ENCODE assay signal across 21 mouse cellular contexts in genomic region chr1:157452759-157453549, GRCm38 (mm10). TPM values are rescaled to one million over a fixed set of nuclear protein-coding genes. Genes with fewer than 3 reads are reported as not detected.
A peak's percentile ranks its signal among the peaks of the same experiment; 100 is the strongest.
DNase-seq lines count a peak whose midpoint lies in the region; ATAC-seq and TF ChIP-seq lines count a peak whose summit lies in the region.
"Had no signal": no experiment of that assay in that cellular context is flagged by ENCODE, and none has a peak within 500 bp of the region (broad histone marks: within the 10 kb centered on the region; RNA-seq: fewer than 3 reads in every experiment).

No protein-coding gene starts in this region.

- no peak overlapping the region for H3K4me2 ChIP-seq in hindbrain, embryonic 11.5 days (replicated peaks; ENCODE audit: low read depth, low read length)
- H3K4me2 ChIP-seq in hindbrain, embryonic 13.5 days, result no peak overlapping the region
- H3K4me2 ChIP-seq in forebrain, embryonic 15.5 days (replicated peaks), result no peak overlapping the region
- no peak overlapping the region for H3K4me2 ChIP-seq in limb, embryonic 11.5 days (ENCODE audit: low read depth, severe bottlenecking)
- H3K4me2 ChIP-seq in liver, postnatal 0 days (ENCODE audit: low read depth, low read length), result no peak overlapping the region
- H3K4me2 ChIP-seq: embryonic facial prominence, embryonic 15.5 days; liver, embryonic 12.5 days had no signal

- TF ChIP-seq CTCF in liver, postnatal 0 days (IDR thresholded peaks at IDR 0.05; ENCODE audit: low read depth), result no peak

- 43% methylated on average over 5 of the region's 5 CpGs for WGBS in hindbrain, embryonic 11.5 days
- 35% methylated on average over 5 of the region's 5 CpGs for WGBS in hindbrain, embryonic 13.5 days
- WGBS in forebrain, embryonic 10.5 days, result 33% methylated on average over 5 of the region's 5 CpGs
- 16% methylated on average over 5 of the region's 5 CpGs for WGBS in forebrain, embryonic 15.5 days
- 49% methylated on average over 5 of the region's 5 CpGs for WGBS in limb, embryonic 11.5 days
- 77% methylated on average over 5 of the region's 5 CpGs for WGBS in liver, postnatal 0 days (ENCODE audit: insufficient replicate concordance)

- H3K4me1 ChIP-seq in hindbrain, embryonic 11.5 days (replicated peaks; ENCODE audit: control insufficient read depth, insufficient read depth, low read length), result peaks cover 5% of the 10 kb centered on the region; the same call in 1 of the 2 replicates
- H3K4me1 ChIP-seq in hindbrain, embryonic 13.5 days (replicated peaks), result peaks cover 29% of the 10 kb centered on the region
- peaks cover 60% of the 10 kb centered on the region for H3K4me1 ChIP-seq in forebrain, embryonic 10.5 days
- H3K4me1 ChIP-seq in forebrain, embryonic 15.5 days, result peaks cover 30% of the 10 kb centered on the region
- peaks cover 6% of the 10 kb centered on the region; the same call in 1 of the 2 replicates for H3K4me1 ChIP-seq in limb, embryonic 11.5 days (ENCODE audit: control insufficient read depth, insufficient read depth, low read length)
- H3K4me1 ChIP-seq in liver, postnatal 0 days (ENCODE audit: insufficient read depth), result peaks cover 11% of the 10 kb centered on the region; the same call in 1 of the 2 replicates

- H3K9ac ChIP-seq in hindbrain, embryonic 11.5 days (ENCODE audit: low read depth, low read length), result no peak overlapping the region
- no peak overlapping the region for H3K9ac ChIP-seq in hindbrain, embryonic 13.5 days
- H3K9ac ChIP-seq in forebrain, embryonic 15.5 days (replicated peaks), result no peak overlapping the region
- no peak overlapping the region for H3K9ac ChIP-seq in limb, embryonic 11.5 days (ENCODE audit: low read length)
- H3K9ac ChIP-seq in liver, postnatal 0 days (replicated peaks), result no peak overlapping the region
- H3K9ac ChIP-seq: embryonic facial prominence, embryonic 15.5 days; liver, embryonic 12.5 days had no signal

- ATAC-seq in hindbrain, embryonic 11.5 days (ENCODE audit: low FRiP score), result peak; percentile 71
- ATAC-seq in hindbrain, embryonic 13.5 days (ENCODE audit: low FRiP score), result no peak
- peak; percentile 77 for ATAC-seq in forebrain, embryonic 15.5 days (replicated peaks)
- peak; percentile 56; the same call in 1 of the 2 replicates for ATAC-seq in limb, embryonic 11.5 days (ENCODE audit: insufficient number of reproducible peaks, low FRiP score, low TSS enrichment, low read depth)
- no peak for ATAC-seq in liver, postnatal 0 days
- no peak for ATAC-seq in granulocyte monocyte progenitor cell, adult 5-6 weeks (replicated peaks; ENCODE audit: poor library complexity, severe bottlenecking)
- ATAC-seq: inflammation-experienced regulatory T-cells, adult 6 months; liver, embryonic 12.5 days had no signal

- H3K27ac ChIP-seq in hindbrain, embryonic 11.5 days (ENCODE audit: low read depth, low read length), result 0 out of 2 replicates have a peak overlapping the region, but pooled peaks have one; percentile 19
- no peak overlapping the region for H3K27ac ChIP-seq in hindbrain, embryonic 13.5 days
- peak overlapping the region; percentile 78 for H3K27ac ChIP-seq in forebrain, embryonic 10.5 days
- peak overlapping the region; percentile 59; the same call in 1 of the 2 replicates for H3K27ac ChIP-seq in forebrain, embryonic 15.5 days (replicated peaks)
- H3K27ac ChIP-seq in limb, embryonic 11.5 days (replicated peaks; ENCODE audit: low read depth, low read length), result 0 out of 2 replicates have a peak overlapping the region, but pooled peaks have one; percentile 5
- H3K27ac ChIP-seq in liver, postnatal 0 days (ENCODE audit: low read depth), result no peak overlapping the region
- H3K27ac ChIP-seq: embryonic facial prominence, embryonic 15.5 days; heart, embryonic 10.5 days; liver, embryonic 12.5 days; stomach, postnatal 0 days had no signal

- no peak for TF ChIP-seq EP300 in liver, postnatal 0 days (IDR thresholded peaks at IDR 0.05; ENCODE audit: low read depth)

- H3K4me3 ChIP-seq in hindbrain, embryonic 11.5 days (ENCODE audit: low read depth, low read length), result no peak overlapping the region
- no peak overlapping the region for H3K4me3 ChIP-seq in hindbrain, embryonic 13.5 days
- no peak overlapping the region for H3K4me3 ChIP-seq in forebrain, embryonic 10.5 days
- H3K4me3 ChIP-seq in forebrain, embryonic 15.5 days, result no peak overlapping the region
- H3K4me3 ChIP-seq in limb, embryonic 11.5 days (ENCODE audit: low read depth, low read length), result no peak overlapping the region
- no peak overlapping the region for H3K4me3 ChIP-seq in liver, postnatal 0 days (ENCODE audit: low read depth, low read length)
- H3K4me3 ChIP-seq: embryonic facial prominence, embryonic 15.5 days; heart, embryonic 10.5 days; liver, embryonic 12.5 days had no signal

- no peaks in the 10 kb centered on the region for H3K9me3 ChIP-seq in hindbrain, embryonic 11.5 days (ENCODE audit: control insufficient read depth, low read length)
- H3K9me3 ChIP-seq in hindbrain, embryonic 13.5 days, result no peaks in the 10 kb centered on the region
- H3K9me3 ChIP-seq in forebrain, embryonic 10.5 days, result no peaks in the 10 kb centered on the region
- no peaks in the 10 kb centered on the region for H3K9me3 ChIP-seq in forebrain, embryonic 15.5 days
- no peaks in the 10 kb centered on the region for H3K9me3 ChIP-seq in limb, embryonic 11.5 days (ENCODE audit: control insufficient read depth, low read length)
- no peaks in the 10 kb centered on the region for H3K9me3 ChIP-seq in liver, postnatal 0 days (ENCODE audit: low read length)
- H3K9me3 ChIP-seq: embryonic facial prominence, embryonic 15.5 days; heart, embryonic 10.5 days; liver, embryonic 12.5 days had no signal

- DNase-seq in hindbrain, embryonic 11.5 days (ENCODE audit: low spot score), result no peak
- DNase-seq in forebrain, embryonic 10.5 days (ENCODE audit: extremely low spot score, low spot score), result peak; percentile 69
- peak; percentile 53 for DNase-seq in limb, embryonic 11.5 days (ENCODE audit: low spot score)
- no peak for DNase-seq in ovary, postnatal 36 days (ENCODE audit: low spot score)
- no peak for DNase-seq in liver, postnatal 0 days
- DNase-seq: adrenal gland, postnatal 10 days; B cell, adult 2 months; cerebellum, adult 18-20 months; gastrocnemius, postnatal 25 days; heart, postnatal 14 days; kidney, adult 9 months; kidney, postnatal 4 days; right cerebral cortex, postnatal 25 days had no signal

- H3K27me3 ChIP-seq in hindbrain, embryonic 11.5 days (ENCODE audit: control insufficient read depth, insufficient read depth, low read length), result no peaks in the 10 kb centered on the region
- H3K27me3 ChIP-seq in hindbrain, embryonic 13.5 days, result peaks cover 16% of the 10 kb centered on the region
- H3K27me3 ChIP-seq in forebrain, embryonic 10.5 days (ENCODE audit: poor library complexity, severe bottlenecking), result peaks cover 67% of the 10 kb centered on the region
- H3K27me3 ChIP-seq in forebrain, embryonic 15.5 days, result no peaks in the 10 kb centered on the region
- no peaks in the 10 kb centered on the region for H3K27me3 ChIP-seq in limb, embryonic 11.5 days (ENCODE audit: control insufficient read depth, insufficient read depth, low read length)
- no peaks in the 10 kb centered on the region for H3K27me3 ChIP-seq in liver, postnatal 0 days (ENCODE audit: insufficient read depth, low read length)
- H3K27me3 ChIP-seq: liver, embryonic 12.5 days had no signal

- no peaks in the 10 kb centered on the region for H3K36me3 ChIP-seq in hindbrain, embryonic 11.5 days (ENCODE audit: control insufficient read depth, insufficient read depth, low read length)
- H3K36me3 ChIP-seq in hindbrain, embryonic 13.5 days, result no peaks in the 10 kb centered on the region
- no peaks in the 10 kb centered on the region for H3K36me3 ChIP-seq in forebrain, embryonic 10.5 days (replicated peaks)
- H3K36me3 ChIP-seq in forebrain, embryonic 15.5 days, result no peaks in the 10 kb centered on the region
- H3K36me3 ChIP-seq in limb, embryonic 11.5 days (ENCODE audit: control insufficient read depth, insufficient read depth, low read length), result no peaks in the 10 kb centered on the region
- no peaks in the 10 kb centered on the region for H3K36me3 ChIP-seq in liver, postnatal 0 days (replicated peaks; ENCODE audit: insufficient read depth, low read length)
- H3K36me3 ChIP-seq: embryonic facial prominence, embryonic 15.5 days; heart, embryonic 10.5 days; liver, embryonic 12.5 days had no signal

RNA-seq across cellular contexts. Expression of gene Cryzl2, which starts 5.4 kb away (rescaled TPM):
- 7.4 and 8.8 TPM in 2 replicates for polyA plus RNA-seq in hindbrain, embryonic 11.5 days (2014; fragmentation: Nextera tagmentation; extraction: Ambion mirVana)
- polyA plus RNA-seq in hindbrain, embryonic 13.5 days (2015; fragmentation: Nextera tagmentation; extraction: Ambion mirVana), result 6.8 and 8.8 TPM in 2 replicates
- polyA plus RNA-seq in forebrain, embryonic 10.5 days (2016; fragmentation: Nextera tagmentation; extraction: Ambion mirVana), result 5.5 and 6.7 TPM in 2 replicates
- 5.2 and 6.4 TPM in 2 replicates for polyA plus RNA-seq in forebrain, embryonic 15.5 days (2015; fragmentation: Nextera tagmentation; extraction: Ambion mirVana)
- 6.4 and 8.6 TPM in 2 replicates for polyA plus RNA-seq in limb, embryonic 11.5 days (2014; fragmentation: Nextera tagmentation; extraction: Ambion mirVana)
- polyA plus RNA-seq in liver, postnatal 0 days (2015; fragmentation: Nextera tagmentation; extraction: Ambion mirVana), result 9.5 TPM in 2 replicates
- 25.8 and 26.5 TPM in 2 replicates for total RNA-seq in granulocyte monocyte progenitor cell, adult 5-6 weeks (2014; fragmentation: Nextera tagmentation)
- 10.6 and 18.9 TPM in 2 replicates for total RNA-seq in granulocyte monocyte progenitor cell, adult 5-6 weeks (2017)

RNA-seq across cellular contexts. Expression of gene Rasal2, which starts 40.6 kb away (rescaled TPM):
- 22.3 and 28.5 TPM in 2 replicates for polyA plus RNA-seq in hindbrain, embryonic 11.5 days (2014; fragmentation: Nextera tagmentation; extraction: Ambion mirVana)
- 45.1 and 47.0 TPM in 2 replicates for polyA plus RNA-seq in hindbrain, embryonic 13.5 days (2015; fragmentation: Nextera tagmentation; extraction: Ambion mirVana)
- polyA plus RNA-seq in forebrain, embryonic 10.5 days (2016; fragmentation: Nextera tagmentation; extraction: Ambion mirVana), result 9.5 and 10.2 TPM in 2 replicates
- polyA plus RNA-seq in forebrain, embryonic 15.5 days (2015; fragmentation: Nextera tagmentation; extraction: Ambion mirVana), result 36.6 and 37.8 TPM in 2 replicates
- polyA plus RNA-seq in limb, embryonic 11.5 days (2014; fragmentation: Nextera tagmentation; extraction: Ambion mirVana), result 7.0 and 8.0 TPM in 2 replicates
- polyA plus RNA-seq in liver, postnatal 0 days (2015; fragmentation: Nextera tagmentation; extraction: Ambion mirVana), result 10.7 and 12.5 TPM in 2 replicates
- total RNA-seq in granulocyte monocyte progenitor cell, adult 5-6 weeks (2014; fragmentation: Nextera tagmentation), result 1.3 and 2.0 TPM in 2 replicates
- 2.2 and 2.3 TPM in 2 replicates for total RNA-seq in granulocyte monocyte progenitor cell, adult 5-6 weeks (2017)

RNA-seq across cellular contexts. Expression of gene Sec16b, which starts 53.6 kb away (rescaled TPM):
- polyA plus RNA-seq in hindbrain, embryonic 11.5 days (2014; fragmentation: Nextera tagmentation; extraction: Ambion mirVana), result 1.1 and 1.5 TPM in 2 replicates
- polyA plus RNA-seq in hindbrain, embryonic 13.5 days (2015; fragmentation: Nextera tagmentation; extraction: Ambion mirVana), result 0.31 and 0.35 TPM in 2 replicates
- 0.63 and 0.73 TPM in 2 replicates for polyA plus RNA-seq in forebrain, embryonic 10.5 days (2016; fragmentation: Nextera tagmentation; extraction: Ambion mirVana)
- 0.34 and 0.38 TPM in 2 replicates for polyA plus RNA-seq in forebrain, embryonic 15.5 days (2015; fragmentation: Nextera tagmentation; extraction: Ambion mirVana)
- 0.84 and 1.3 TPM in 2 replicates for polyA plus RNA-seq in limb, embryonic 11.5 days (2014; fragmentation: Nextera tagmentation; extraction: Ambion mirVana)
- polyA plus RNA-seq in liver, postnatal 0 days (2015; fragmentation: Nextera tagmentation; extraction: Ambion mirVana), result 14.7 and 14.9 TPM in 2 replicates
- total RNA-seq in granulocyte monocyte progenitor cell, adult 5-6 weeks (2014; fragmentation: Nextera tagmentation), result 1.3 and 1.5 TPM in 2 replicates
- 0.15 and 0.60 TPM in 2 replicates for total RNA-seq in granulocyte monocyte progenitor cell, adult 5-6 weeks (2017)

Comparison
In these comparisons a context has a peak if more than half of its experiments do, and no peak if none do; other contexts are left out.
1. ATAC-seq: peak in hindbrain, embryonic 11.5 days (single experiment), forebrain, embryonic 15.5 days (single experiment) and limb, embryonic 11.5 days (single experiment); none in hindbrain, embryonic 13.5 days (single experiment), liver, postnatal 0 days (single experiment) and granulocyte monocyte progenitor cell, adult 5-6 weeks (single experiment).
2. H3K27ac ChIP-seq: peak in hindbrain, embryonic 11.5 days (single experiment), forebrain, embryonic 10.5 days (single experiment), forebrain, embryonic 15.5 days (single experiment) and limb, embryonic 11.5 days (single experiment); none in hindbrain, embryonic 13.5 days (single experiment) and liver, postnatal 0 days (single experiment).
3. DNase-seq: peak in forebrain, embryonic 10.5 days (single experiment) and limb, embryonic 11.5 days (single experiment); none in hindbrain, embryonic 11.5 days (single experiment), ovary, postnatal 36 days (single experiment) and liver, postnatal 0 days (single experiment).